Mouse (Mus musculus) myocyte (in vitro differentiated cells): ENCODE data around the gene Gm20388. TPM values are rescaled to one million over a fixed set of nuclear protein-coding genes. Genes with fewer than 3 reads are reported as not detected.

Experiments used
- H3K27me3 ChIP-seq: one replicate; pipeline ENCODE4 v1.6.1; 2011; ENCODE audit not compliant: control insufficient read depth, insufficient read depth, insufficient read length
- H3K36me3 ChIP-seq: one replicate; pipeline ENCODE4 v1.6.1; 2011; ENCODE audit not compliant: control insufficient read depth, insufficient read depth
- H3K4me2 ChIP-seq: one replicate; pipeline ENCODE4 v1.6.1; 2011; ENCODE audit warnings: low read depth, control low read depth
- H3K4me3 ChIP-seq: one replicate; pipeline ENCODE4 v1.5.1; 2011; ENCODE audit warnings: mild to moderate bottlenecking, control low read depth, moderate library complexity
- H3K79me2 ChIP-seq: one replicate; pipeline ENCODE4 v1.6.1; 2011; ENCODE audit not compliant: control insufficient read depth, insufficient read depth
- H3ac ChIP-seq: one replicate; pipeline ENCODE4 v1.6.1; 2011; ENCODE audit not compliant: control insufficient read depth, insufficient read length
- CEBPB ChIP-seq: IDR thresholded peaks from 2 replicates; pipeline ENCODE4 v1.6.1; 2011; ENCODE audit warnings: mild to moderate bottlenecking, moderate library complexity; ENCODE audit not compliant: poor library complexity, insufficient read depth, severe bottlenecking
- E2F4 ChIP-seq: IDR thresholded peaks from one replicate; pipeline ENCODE4 v1.6.1; 2011; ENCODE audit warnings: mild to moderate bottlenecking, control low read depth, moderate library complexity; ENCODE audit not compliant: insufficient read depth
- MAX ChIP-seq: IDR thresholded peaks from one replicate; pipeline ENCODE4 v1.6.1; 2011; ENCODE audit warnings: low read depth, mild to moderate bottlenecking, control low read depth
- MYOD1 ChIP-seq, 3 experiments: IDR thresholded peaks; one replicate each; pipeline ENCODE4 v1.6.1; 2011; ENCODE audit warnings: control low read depth in 2 of 3, low read depth in 2 of 3, mild to moderate bottlenecking in 2 of 3, moderate library complexity in 1 of 3; ENCODE audit not compliant: insufficient read length in 2 of 3, control insufficient read depth in 1 of 3
- MYOG ChIP-seq, 3 experiments: IDR thresholded peaks; one replicate each; pipeline ENCODE4 v1.6.1; 2011; ENCODE audit warnings: control low read depth in 2 of 3, low read depth in 2 of 3, mild to moderate bottlenecking in 2 of 3; ENCODE audit not compliant: insufficient read length in 2 of 3, control insufficient read depth in 1 of 3, insufficient read depth in 1 of 3
- POLR2A ChIP-seq: IDR thresholded peaks from one replicate; pipeline ENCODE4 v1.6.1; 2011; ENCODE audit warnings: low read depth, mild to moderate bottlenecking, control low read depth, moderate library complexity; ENCODE audit not compliant: insufficient read length
- POLR2AphosphoS2 ChIP-seq: IDR thresholded peaks from one replicate; pipeline ENCODE4 v1.6.1; 2011; ENCODE audit warnings: low read depth, control low read depth; ENCODE audit not compliant: insufficient read length
- REST ChIP-seq: IDR thresholded peaks from one replicate; pipeline ENCODE4 v1.6.1; 2011; ENCODE audit warnings: mild to moderate bottlenecking, control low read depth, moderate library complexity; ENCODE audit not compliant: insufficient read depth, insufficient read length
- SRF ChIP-seq: IDR thresholded peaks from one replicate; pipeline ENCODE4 v1.6.1; 2011; ENCODE audit warnings: low read depth; ENCODE audit not compliant: control insufficient read depth, insufficient read length
- TCF12 ChIP-seq: IDR thresholded peaks from one replicate; pipeline ENCODE4 v1.6.1; 2011; ENCODE audit warnings: mild to moderate bottlenecking, control low read depth; ENCODE audit not compliant: poor library complexity, insufficient read depth, severe bottlenecking
- TCF3 ChIP-seq: IDR thresholded peaks from one replicate; pipeline ENCODE4 v1.6.1; 2011; ENCODE audit warnings: low read depth, control low read depth; ENCODE audit not compliant: insufficient read length
- USF1 ChIP-seq: IDR thresholded peaks from one replicate; pipeline ENCODE4 v1.6.1; 2011; ENCODE audit warnings: low read depth, mild to moderate bottlenecking, control low read depth, moderate library complexity
- polyA plus RNA-seq: library from polyadenylated mRNA; unstranded; fragments of >200 nt; fragmentation: generic; extraction: Trizol; gene quantifications from one replicate; pipeline ENCODE4 v1.2.1, GENCODE M21; 2012; ENCODE audit warnings: missing spikeins

The Gm20388 gene
- polyA plus RNA-seq, 1 experiment, result 15.3 TPM

GRCm38 (mm10) chr8:122932561-122932959, 3021.9 kb downstream of the Gm20388 start:
- Histone ChIP-seq H3K4me2 (no peak overlapping the region), H3K4me3 (no peak overlapping the region), H3K79me2 (peaks cover 100% of the 10 kb centered on the region), H3K36me3 (no peaks in the 10 kb centered on the region), H3K27me3 (no peaks in the 10 kb centered on the region), H3ac (no peak overlapping the region)
- TF ChIP-seq CEBPB, result no peak
- no peak for TF ChIP-seq E2F4
- no peak for TF ChIP-seq POLR2AphosphoS2
- no peak for TF ChIP-seq REST
- TF ChIP-seq TCF3, result no peak
- no peak for TF ChIP-seq TCF12
- TF ChIP-seq POLR2A, result no peak

- H3K4me2 ChIP-seq, result peak overlapping the region; percentile 10
- H3K27me3 ChIP-seq, result no peaks in the 10 kb centered on the region
- no peaks in the 10 kb centered on the region for H3K36me3 ChIP-seq
- H3K79me2 ChIP-seq, result peaks cover 100% of the 10 kb centered on the region
- peak; percentile 78 for TF ChIP-seq CEBPB
- no peak for TF ChIP-seq POLR2AphosphoS2
- no peak overlapping the region for H3K4me3 ChIP-seq
- no peak overlapping the region for H3ac ChIP-seq
Observed at GRCm38 (mm10) chr8:122933973-122934372, 3023.3 kb downstream of the Gm20388 start.

GRCm38 (mm10) chr8:122935118-122935517, 3024.5 kb downstream of the Gm20388 start:
- no peak overlapping the region for H3K4me3 ChIP-seq
- TF ChIP-seq E2F4, result no peak
- no peak for TF ChIP-seq TCF12
- no peak for TF ChIP-seq CEBPB
- TF ChIP-seq POLR2A, result no peak
- TF ChIP-seq USF1, result no peak
- no peak for TF ChIP-seq REST
- TF ChIP-seq SRF, result no peak
- TF ChIP-seq MAX, result no peak
- no peak for TF ChIP-seq MYOD1 (IDR thresholded peaks at IDR 0.05; ENCODE audit: control insufficient read depth in 1 of 3, insufficient read length in 2 of 3, low read depth in 2 of 3)
- TF ChIP-seq TCF3, result no peak
- TF ChIP-seq POLR2AphosphoS2, result no peak
- TF ChIP-seq MYOG (IDR thresholded peaks at IDR 0.05; ENCODE audit: control insufficient read depth in 1 of 3, insufficient read depth in 1 of 3, insufficient read length in 2 of 3, low read depth in 2 of 3), result no peak
- no peak overlapping the region for H3ac ChIP-seq
- peaks cover 100% of the 10 kb centered on the region for H3K79me2 ChIP-seq
- H3K36me3 ChIP-seq, result no peaks in the 10 kb centered on the region
- H3K4me2 ChIP-seq, result no peak overlapping the region
- no peaks in the 10 kb centered on the region for H3K27me3 ChIP-seq

GRCm38 (mm10) chr8:122935912-122936311, 3025.3 kb downstream of the Gm20388 start:
- peaks cover 100% of the 10 kb centered on the region for H3K79me2 ChIP-seq
- no peak overlapping the region for H3K4me3 ChIP-seq
- TF ChIP-seq TCF12 (no peak), POLR2A (no peak), USF1 (no peak), CEBPB (no peak), POLR2AphosphoS2 (no peak)
- H3ac ChIP-seq, result no peak overlapping the region
- H3K4me2 ChIP-seq, result no peak overlapping the region
- no peaks in the 10 kb centered on the region for H3K36me3 ChIP-seq
- H3K27me3 ChIP-seq, result no peaks in the 10 kb centered on the region

- H3K4me3 ChIP-seq, result no peak overlapping the region
- TF ChIP-seq POLR2AphosphoS2 (no peak), MYOG (IDR thresholded peaks at IDR 0.05; ENCODE audit: control insufficient read depth in 1 of 3, insufficient read depth in 1 of 3, insufficient read length in 2 of 3, low read depth in 2 of 3) (no peak), E2F4 (no peak), MYOD1 (IDR thresholded peaks at IDR 0.05; ENCODE audit: control insufficient read depth in 1 of 3, insufficient read length in 2 of 3, low read depth in 2 of 3) (no peak), USF1 (no peak), MAX (no peak), CEBPB (no peak), REST (no peak), TCF3 (no peak), POLR2A (no peak), SRF (no peak), TCF12 (no peak)
Observed at GRCm38 (mm10) chr8:122937545-122938053, 3027.0 kb downstream of the Gm20388 start.

GRCm38 (mm10) chr8:122938170-122938569, 3027.5 kb downstream of the Gm20388 start:
- Histone ChIP-seq H3K79me2 (peaks cover 100% of the 10 kb centered on the region), H3ac (no peak overlapping the region), H3K4me2 (no peak overlapping the region), H3K36me3 (no peaks in the 10 kb centered on the region), H3K4me3 (no peak overlapping the region), H3K27me3 (no peaks in the 10 kb centered on the region)
- TF ChIP-seq MYOG (IDR thresholded peaks at IDR 0.05; ENCODE audit: control insufficient read depth in 1 of 3, insufficient read depth in 1 of 3, insufficient read length in 2 of 3, low read depth in 2 of 3), result no peak

More at GRCm38 (mm10) chr8:122937545-122938053, 3027.0 kb downstream of the Gm20388 start:
- Histone ChIP-seq H3K27me3 (no peaks in the 10 kb centered on the region), H3K79me2 (peaks cover 100% of the 10 kb centered on the region), H3ac (no peak overlapping the region), H3K36me3 (no peaks in the 10 kb centered on the region), H3K4me2 (no peak overlapping the region)
